Mouse (Mus musculus): ENCODE measurements around the gene Cbx6.

Cbx6 gene

DNA sequence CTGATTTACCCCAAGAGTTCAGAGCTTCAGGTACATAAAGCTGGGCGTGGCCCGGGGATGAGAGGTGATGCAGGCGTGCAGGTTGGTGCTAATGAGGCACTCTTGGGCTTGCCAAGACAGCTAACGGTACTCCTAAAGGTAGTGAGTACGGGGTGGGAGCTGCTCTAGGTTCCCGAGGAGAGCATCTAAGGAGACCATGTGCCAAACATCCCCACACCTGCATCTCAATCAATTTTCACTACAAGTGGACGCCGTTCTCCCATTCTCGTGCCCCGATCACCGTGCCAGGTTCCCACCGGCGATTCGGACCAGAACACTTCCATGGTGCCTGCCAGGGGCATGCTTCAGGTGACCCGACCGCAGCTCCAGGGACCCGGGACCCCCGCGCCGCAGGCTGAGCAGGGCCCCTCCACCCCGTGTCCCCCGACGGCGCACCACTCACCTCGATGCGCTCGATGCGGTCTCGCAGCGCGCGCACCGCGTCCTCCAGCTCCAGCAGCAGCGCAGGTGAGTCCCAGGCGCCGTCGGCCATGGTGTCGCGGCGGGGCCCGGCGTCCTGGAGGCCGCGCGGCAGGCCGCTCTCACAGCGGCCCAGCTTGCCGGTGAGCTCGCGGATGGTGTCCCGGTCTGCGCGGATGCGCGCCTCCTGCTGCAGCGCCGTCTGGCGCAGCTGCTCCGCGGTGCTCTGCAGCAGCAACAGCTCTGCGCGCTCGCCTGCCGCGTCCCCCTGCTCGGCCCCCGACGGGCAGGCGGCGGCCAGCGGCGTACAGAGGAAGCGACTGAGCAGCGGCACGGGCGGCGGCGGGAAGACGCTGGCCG lies 30.7 kb downstream of the Cbx6 start:
- peak; percentile 17 for DNase-seq (ENCODE audit: low spot score)

DNA sequence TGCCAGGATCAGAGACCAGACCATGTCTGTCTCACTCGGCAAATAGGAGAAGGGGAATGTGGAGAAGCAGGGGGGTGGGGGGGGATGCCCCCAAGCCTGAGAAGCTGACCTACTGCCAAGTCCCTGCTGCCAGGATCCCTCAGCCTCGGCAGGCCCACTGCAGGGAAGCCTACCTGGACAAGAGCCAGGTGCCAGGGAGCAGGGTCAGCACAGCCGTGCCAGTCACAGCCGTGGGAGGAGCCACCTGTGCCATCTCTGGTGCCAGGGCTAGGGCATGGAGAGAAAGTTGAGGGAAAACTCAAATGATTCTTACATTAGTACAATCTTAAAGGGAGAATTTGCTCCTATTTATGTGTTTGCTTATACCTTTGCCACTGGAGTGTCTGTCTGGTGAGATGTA lies 32.2 kb downstream of the Cbx6 start:
- no peak for DNase-seq (ENCODE audit: low spot score)

GRCm38 (mm10) chr15:79801646-79802045 lies 32.8 kb downstream of the Cbx6 start:
- no peak for DNase-seq (ENCODE audit: low spot score)

- DNase-seq (ENCODE audit: low spot score), result no peak
Measured at GRCm38 (mm10) chr15:79800701-79801100, 33.8 kb downstream of the Cbx6 start.

DNA sequence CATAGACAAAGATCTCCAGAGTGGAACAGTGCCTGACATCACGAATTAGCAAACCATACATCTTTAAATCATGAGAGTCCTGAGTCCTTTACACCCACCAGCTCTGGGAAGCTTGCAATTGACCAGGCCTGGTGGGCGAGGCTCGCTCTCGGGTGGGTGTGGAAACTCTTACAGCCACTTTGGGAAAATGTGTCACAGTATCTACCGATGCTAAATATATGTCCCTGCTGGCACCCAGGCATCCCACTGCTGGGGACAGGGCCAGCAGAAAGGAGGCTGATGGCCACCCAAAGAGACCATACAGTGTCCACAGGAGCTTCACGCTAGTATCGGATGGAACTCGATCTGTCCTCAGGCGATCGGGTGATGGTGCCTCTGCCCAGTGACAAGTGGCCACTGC lies 35.9 kb downstream of the Cbx6 start:
- no peak for DNase-seq (ENCODE audit: low spot score)

- no peak for DNase-seq (ENCODE audit: low spot score)
Measured at GRCm38 (mm10) chr15:79797680-79798079, 36.8 kb downstream of the Cbx6 start.

- DNase-seq (ENCODE audit: low spot score), result no peak
Measured at GRCm38 (mm10) chr15:79797096-79797495, 37.4 kb downstream of the Cbx6 start.

GRCm38 (mm10) chr15:79796256-79796655 lies 38.2 kb downstream of the Cbx6 start:
- no peak for DNase-seq (ENCODE audit: low spot score)

DNA sequence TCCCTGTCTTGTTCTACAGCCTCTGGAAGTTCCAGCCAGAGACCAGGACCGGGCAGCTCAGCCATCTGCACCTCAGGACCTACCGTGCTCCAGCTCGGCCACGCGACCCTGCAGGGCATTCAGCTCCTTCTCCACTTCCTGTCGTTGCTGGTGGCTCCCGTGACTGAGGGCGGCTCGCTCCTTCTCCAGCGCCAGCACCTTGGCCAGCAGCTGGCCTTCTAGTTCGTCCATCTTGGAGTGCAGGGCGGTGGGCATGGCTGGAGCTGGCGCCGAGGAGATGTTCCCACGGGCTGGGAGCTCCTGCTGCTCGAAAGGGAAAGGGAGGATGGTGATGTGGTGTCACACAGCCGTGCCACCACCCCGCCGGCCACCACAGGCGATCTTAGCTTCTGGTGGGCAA lies 40.3 kb downstream of the Cbx6 start:
- no peak for DNase-seq (ENCODE audit: low spot score)

- no peak for DNase-seq (ENCODE audit: low spot score)
Measured at GRCm38 (mm10) chr15:79793076-79793475, 41.4 kb downstream of the Cbx6 start.

- DNase-seq (ENCODE audit: low spot score), result no peak
Measured at GRCm38 (mm10) chr15:79792455-79792854, 42.0 kb downstream of the Cbx6 start.

DNA sequence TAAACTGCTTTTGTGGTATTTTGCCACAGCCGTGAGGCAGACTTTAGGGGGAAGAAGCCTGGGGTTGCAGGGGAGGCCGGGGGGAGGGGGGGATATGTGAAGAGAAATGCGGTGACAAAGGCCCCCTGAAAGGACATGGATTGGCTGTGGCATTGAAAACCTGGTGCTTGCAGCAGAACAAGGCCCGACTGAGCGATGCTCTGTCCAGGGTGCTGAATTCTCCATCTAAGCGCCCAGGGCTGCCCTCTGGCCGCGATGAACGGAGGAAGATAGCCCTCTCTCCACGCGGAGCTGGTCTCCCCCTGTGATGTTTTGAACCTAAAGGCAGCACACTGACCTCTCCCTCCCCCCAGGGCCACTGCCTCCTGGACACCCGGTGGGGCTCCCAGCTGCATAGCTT lies 43.0 kb downstream of the Cbx6 start:
- peak; percentile 26 for DNase-seq (ENCODE audit: low spot score)

- no peak for DNase-seq (ENCODE audit: low spot score)
Measured at GRCm38 (mm10) chr15:79790905-79791304, 43.6 kb downstream of the Cbx6 start.

DNA sequence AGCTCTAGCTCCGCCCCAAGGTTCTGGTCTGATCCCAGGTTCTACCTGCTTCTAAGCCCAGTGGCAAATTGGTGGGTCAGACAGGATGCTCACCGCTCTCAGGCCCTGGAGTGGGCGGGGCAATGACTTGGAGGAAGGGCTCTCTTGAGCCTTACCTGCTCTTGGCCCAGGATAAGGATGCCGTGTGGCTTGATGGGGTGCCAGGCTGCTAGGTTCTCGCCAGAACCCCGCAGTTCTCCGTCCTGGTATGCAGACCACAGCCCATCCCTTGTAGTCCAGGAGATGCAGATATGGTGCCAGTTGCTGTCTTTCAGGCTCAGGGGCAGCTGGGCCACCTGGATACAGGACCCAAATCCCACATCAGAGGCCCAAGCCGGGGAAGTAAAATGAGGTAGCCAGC lies 44.4 kb downstream of the Cbx6 start:
- no peak for DNase-seq (ENCODE audit: low spot score)

- no peak for DNase-seq (ENCODE audit: low spot score)
Measured at GRCm38 (mm10) chr15:79787815-79788214, 46.7 kb downstream of the Cbx6 start.

DNA sequence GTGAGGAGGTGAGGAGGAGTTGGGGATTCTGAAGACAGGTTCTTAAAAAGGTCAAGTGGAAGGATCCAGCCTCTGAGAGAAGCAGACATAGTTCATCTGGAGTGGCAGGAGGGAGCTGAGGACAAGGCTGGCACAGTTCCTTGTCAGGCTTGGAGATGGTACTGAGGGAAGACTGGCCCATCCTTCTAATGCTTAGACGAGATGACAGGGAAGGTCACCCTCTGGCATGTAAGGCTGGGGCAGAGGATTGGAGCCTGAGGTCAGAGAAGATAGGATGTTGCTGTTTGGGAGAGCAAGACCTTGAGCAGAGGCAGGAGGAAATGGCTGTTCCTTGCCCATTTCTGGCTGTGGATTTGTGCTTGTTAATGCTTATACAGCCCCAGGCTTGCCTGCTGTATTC lies 49.4 kb downstream of the Cbx6 start:
- no peak for DNase-seq (ENCODE audit: low spot score)

DNA sequence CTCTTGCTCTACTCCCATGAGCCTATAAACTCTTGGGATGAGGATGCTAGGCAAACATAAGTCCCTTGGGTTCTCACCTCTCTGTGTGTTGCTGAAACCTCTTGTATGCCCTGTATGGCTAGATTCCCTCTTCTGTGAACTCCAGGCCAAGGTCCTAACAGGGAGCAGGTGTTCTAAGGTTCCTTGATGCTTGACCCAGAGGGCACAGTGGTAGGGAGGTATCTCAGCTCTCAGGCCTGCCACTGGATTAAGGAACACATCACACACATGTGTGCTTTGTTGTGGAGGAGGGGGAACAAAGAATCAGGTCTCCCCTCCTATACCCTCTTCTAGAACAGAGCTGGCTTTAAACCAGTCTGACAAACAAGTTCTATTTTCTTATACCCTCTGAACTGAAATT lies 56.7 kb downstream of the Cbx6 start, which contains the start of gene Dnal4:
Gene Dnal4, minus strand, starts transcription at position 101 of the 400 bp plus-strand sequence.
- no peak for DNase-seq (ENCODE audit: low spot score)

- DNase-seq (ENCODE audit: low spot score), result no peak
Measured at GRCm38 (mm10) chr15:79775662-79776061, 58.8 kb downstream of the Cbx6 start.

DNA sequence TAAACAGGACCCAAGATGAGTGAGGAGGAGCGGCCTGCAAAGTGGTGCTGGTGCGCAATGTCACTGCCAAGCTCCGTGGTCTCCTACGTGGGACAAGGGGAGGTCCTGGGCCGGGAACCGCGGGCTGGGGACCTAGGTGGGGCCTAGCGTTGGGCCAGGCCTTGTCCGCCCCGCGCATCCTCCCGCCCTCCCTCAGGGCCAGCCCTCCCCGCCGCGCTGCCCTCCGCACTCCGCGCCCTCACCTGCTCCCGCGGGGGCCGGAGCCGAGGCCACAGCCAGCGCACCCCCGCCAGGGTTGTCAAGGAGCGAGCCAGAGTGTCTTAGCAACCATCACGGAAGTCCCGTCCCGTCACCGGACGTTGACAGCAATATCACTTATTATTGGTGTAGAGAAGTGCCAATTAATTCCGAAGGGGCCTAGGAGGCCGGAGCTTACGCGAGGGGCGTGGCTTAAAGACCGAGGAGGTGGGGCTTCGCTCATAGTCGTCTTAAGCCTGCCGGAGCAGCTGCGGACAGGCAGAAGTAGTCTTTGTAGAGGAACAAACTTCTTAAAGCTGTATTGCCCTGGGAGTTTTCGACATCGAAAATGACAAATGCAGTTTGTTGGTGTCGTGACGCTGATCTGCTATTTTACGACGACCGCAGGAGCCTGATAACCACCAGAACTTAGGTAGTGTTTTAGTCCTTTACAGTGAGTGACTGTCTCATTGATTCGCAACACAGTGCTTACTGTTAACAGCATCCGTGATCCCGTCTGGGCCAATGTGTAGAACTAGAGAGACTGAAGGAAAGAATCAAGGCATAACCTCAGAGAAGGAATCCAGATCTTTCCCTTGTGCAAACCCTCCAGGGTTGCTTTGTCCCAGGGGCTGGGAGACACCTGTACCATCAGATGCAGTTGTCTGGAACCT lies 60.1 kb downstream of the Cbx6 start:
- peak; percentile 76 for DNase-seq (ENCODE audit: low spot score)

Data from ovary, postnatal 10 days (tissue).